Mouse (Mus musculus): ENCODE results near the gene Pi4kb. TPM values are rescaled to one million over a fixed set of nuclear protein-coding genes. Genes with fewer than 3 reads are reported as not detected.

Gene Pi4kb
- polyA plus RNA-seq, 1 experiment from 2014 or later, result 23.1 TPM

DNA sequence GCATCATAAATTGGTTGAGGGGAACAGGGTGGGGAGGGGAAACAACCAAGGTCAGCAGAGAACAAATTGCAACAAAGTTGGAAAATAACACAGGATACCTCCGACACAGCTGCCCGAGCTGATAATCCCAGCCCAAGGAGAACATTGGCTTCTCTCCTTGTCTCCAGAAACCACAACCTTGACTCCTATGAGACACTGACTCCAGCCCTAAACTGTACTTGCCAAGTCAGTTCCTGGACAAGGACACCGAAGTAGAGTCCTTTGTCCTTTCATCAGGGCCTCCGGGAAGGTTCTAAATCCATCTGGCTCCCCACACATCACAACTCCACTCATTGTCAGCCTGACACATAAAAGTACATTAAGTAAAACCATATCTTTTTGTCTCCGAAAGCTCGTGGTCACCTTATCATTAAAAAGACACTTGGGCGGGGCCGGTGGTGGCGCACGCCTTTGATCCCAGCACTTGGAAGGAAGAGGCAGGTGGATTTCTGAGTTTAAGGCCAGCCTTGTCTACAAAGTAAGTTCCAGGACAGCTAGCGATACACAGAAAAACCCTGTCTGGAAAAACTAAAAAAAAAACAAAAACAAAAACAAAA, 72.0 kb downstream of the Pi4kb start:
- H3K9ac ChIP-seq (ENCODE audit: low read length), result no peak overlapping the region
- no peaks in the 10 kb centered on the region for H3K4me1 ChIP-seq (replicated peaks; ENCODE audit: control insufficient read depth, insufficient read depth, low read length)
- no peak overlapping the region for H3K4me2 ChIP-seq (ENCODE audit: low read depth, low read length, severe bottlenecking)
- ATAC-seq (replicated peaks; ENCODE audit: low FRiP score) (no peak), DNase-seq (ENCODE audit: low spot score) (no peak)
- no peaks in the 10 kb centered on the region for H3K36me3 ChIP-seq (ENCODE audit: control insufficient read depth, insufficient read depth, low read length)
- H3K4me3 ChIP-seq (ENCODE audit: low read depth, low read length), result no peak overlapping the region
- H3K27me3 ChIP-seq (ENCODE audit: control insufficient read depth, insufficient read depth, low read length), result no peaks in the 10 kb centered on the region
- H3K27ac ChIP-seq (ENCODE audit: low read depth, low read length), result no peak overlapping the region
- no peaks in the 10 kb centered on the region for H3K9me3 ChIP-seq (ENCODE audit: control insufficient read depth, low read length)
- 91% methylated on average over 11 of the region's 11 CpGs for WGBS

DNA sequence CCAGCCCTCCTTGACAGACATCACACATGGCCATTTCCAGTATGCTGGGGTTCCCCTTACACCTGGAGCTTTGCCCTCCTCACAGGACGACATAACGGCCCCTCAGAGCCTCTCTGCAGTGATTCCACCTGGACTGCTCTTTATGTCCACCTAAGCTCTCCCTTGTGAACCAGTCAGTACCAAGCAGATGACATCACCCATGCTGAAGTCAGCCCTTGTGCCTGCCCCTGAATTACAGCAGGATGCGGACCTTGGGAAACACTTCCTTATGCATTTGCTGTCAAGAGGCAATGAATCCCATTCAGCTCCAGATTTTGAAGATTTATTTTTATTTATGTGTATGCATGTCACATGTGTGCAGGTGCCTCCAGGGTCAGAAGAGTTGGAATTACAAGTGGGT, 73.4 kb downstream of the Pi4kb start:
- Histone ChIP-seq H3K9me3 (ENCODE audit: control insufficient read depth, low read length) (no peaks in the 10 kb centered on the region), H3K4me1 (replicated peaks; ENCODE audit: control insufficient read depth, insufficient read depth, low read length) (no peaks in the 10 kb centered on the region), H3K9ac (ENCODE audit: low read length) (no peak overlapping the region), H3K4me3 (ENCODE audit: low read depth, low read length) (no peak overlapping the region), H3K4me2 (ENCODE audit: low read depth, low read length, severe bottlenecking) (no peak overlapping the region), H3K36me3 (ENCODE audit: control insufficient read depth, insufficient read depth, low read length) (no peaks in the 10 kb centered on the region), H3K27ac (ENCODE audit: low read depth, low read length) (no peak overlapping the region), H3K27me3 (ENCODE audit: control insufficient read depth, insufficient read depth, low read length) (no peaks in the 10 kb centered on the region)
- ATAC-seq (replicated peaks; ENCODE audit: low FRiP score), result no peak
- 68% methylated on average over 3 of the region's 3 CpGs for WGBS
- no peak for DNase-seq (ENCODE audit: low spot score)

DNA sequence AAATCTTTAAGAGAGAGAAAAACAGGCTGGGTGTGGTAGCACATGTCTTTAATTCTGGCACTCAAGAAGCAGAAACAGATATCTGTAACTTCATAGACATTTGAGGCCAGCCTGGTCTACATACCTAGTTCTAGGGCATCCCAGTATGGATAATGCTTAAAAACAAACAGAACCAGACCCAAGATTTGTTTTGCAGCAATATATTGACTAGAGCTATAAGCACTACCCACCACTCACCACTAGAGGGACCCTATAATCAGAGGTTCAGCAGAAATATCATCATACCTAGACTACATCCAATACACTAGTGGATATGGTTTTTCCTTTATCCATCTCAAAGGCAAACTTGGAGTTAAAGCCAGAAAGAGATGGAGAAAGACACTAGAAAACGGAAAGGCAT, 78.4 kb downstream of the Pi4kb start:
- H3K4me2 ChIP-seq (ENCODE audit: low read depth, low read length, severe bottlenecking), result no peak overlapping the region
- no peaks in the 10 kb centered on the region for H3K4me1 ChIP-seq (replicated peaks; ENCODE audit: control insufficient read depth, insufficient read depth, low read length)
- 55% methylated on average over 1 of the region's 1 CpGs for WGBS
- H3K9ac ChIP-seq (ENCODE audit: low read length), result no peak overlapping the region
- H3K4me3 ChIP-seq (ENCODE audit: low read depth, low read length), result no peak overlapping the region
- no peaks in the 10 kb centered on the region; the same call in 1 of the 2 replicates for H3K36me3 ChIP-seq (ENCODE audit: control insufficient read depth, insufficient read depth, low read length)
- H3K27ac ChIP-seq (ENCODE audit: low read depth, low read length), result no peak overlapping the region
- ATAC-seq (replicated peaks; ENCODE audit: low FRiP score) (no peak), DNase-seq (ENCODE audit: low spot score) (no peak)
- no peaks in the 10 kb centered on the region for H3K9me3 ChIP-seq (ENCODE audit: control insufficient read depth, low read length)
- no peaks in the 10 kb centered on the region for H3K27me3 ChIP-seq (ENCODE audit: control insufficient read depth, insufficient read depth, low read length)

DNA sequence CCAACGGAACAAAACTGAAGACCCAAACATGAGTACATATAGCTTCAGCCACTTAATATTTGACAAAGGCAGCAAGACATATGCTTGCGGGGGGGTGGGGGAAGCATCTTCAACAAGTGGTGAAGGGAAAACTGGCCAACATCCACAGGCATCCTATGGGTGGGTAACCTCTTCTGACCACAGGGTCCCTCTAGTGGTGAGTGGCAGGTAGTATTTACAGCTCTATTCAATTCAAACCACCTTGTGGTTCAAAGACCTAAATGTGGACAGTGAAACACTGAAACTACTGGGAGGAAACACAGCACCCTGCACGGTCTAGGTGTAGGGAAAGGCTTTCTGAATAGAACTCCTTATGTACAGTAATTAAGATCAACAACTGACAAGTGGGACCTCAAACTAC, 79.2 kb downstream of the Pi4kb start:
- DNase-seq (ENCODE audit: low spot score), result no peak
- no peak overlapping the region for H3K4me3 ChIP-seq (ENCODE audit: low read depth, low read length)
- H3K4me2 ChIP-seq (ENCODE audit: low read depth, low read length, severe bottlenecking), result no peak overlapping the region
- ATAC-seq (replicated peaks; ENCODE audit: low FRiP score), result peak; percentile 46; the same call in 1 of the 2 replicates
- no peaks in the 10 kb centered on the region; the same call in 1 of the 2 replicates for H3K36me3 ChIP-seq (ENCODE audit: control insufficient read depth, insufficient read depth, low read length)
- H3K9ac ChIP-seq (ENCODE audit: low read length), result no peak overlapping the region
- H3K27me3 ChIP-seq (ENCODE audit: control insufficient read depth, insufficient read depth, low read length), result no peaks in the 10 kb centered on the region
- H3K27ac ChIP-seq (ENCODE audit: low read depth, low read length), result no peak overlapping the region
- no peaks in the 10 kb centered on the region for H3K4me1 ChIP-seq (replicated peaks; ENCODE audit: control insufficient read depth, insufficient read depth, low read length)
- H3K9me3 ChIP-seq (ENCODE audit: control insufficient read depth, low read length), result no peaks in the 10 kb centered on the region
- 50% methylated on average over 3 of the region's 3 CpGs for WGBS

DNA sequence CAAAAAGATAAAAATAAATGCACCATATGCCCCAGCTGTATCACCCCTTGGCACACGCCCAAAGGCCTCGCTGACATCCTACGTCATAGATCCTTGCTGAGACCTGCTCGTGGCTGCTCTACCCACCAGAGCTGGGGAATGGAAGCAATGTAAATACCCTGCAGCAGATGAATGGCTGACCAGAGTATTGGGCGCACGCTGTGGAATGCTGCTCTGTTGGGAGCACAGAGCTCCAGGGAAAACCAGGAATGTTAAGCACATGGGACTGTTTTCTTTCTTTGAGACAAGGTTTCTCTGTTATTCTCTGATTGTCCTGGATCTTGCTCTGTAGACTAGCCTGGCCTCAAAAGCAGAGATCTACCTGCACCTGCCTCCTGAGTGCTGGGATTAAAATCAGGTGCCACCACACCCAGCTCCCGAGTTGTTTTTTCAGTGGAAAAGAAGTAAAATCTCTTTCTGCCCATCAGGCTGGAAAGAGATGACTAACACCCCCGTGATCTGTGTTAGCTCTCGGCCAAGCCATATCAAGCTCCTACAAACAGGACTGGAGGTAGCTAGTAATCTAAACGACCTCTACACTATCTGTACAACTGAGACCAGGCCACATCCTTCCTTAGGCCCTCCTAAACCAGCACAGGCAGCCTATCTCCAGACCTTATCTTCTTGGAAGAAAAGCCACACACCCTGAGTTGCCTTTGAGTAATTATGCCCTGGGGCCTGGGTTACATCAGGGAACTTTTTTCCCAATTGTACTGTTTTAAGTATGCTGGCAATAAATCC, 80.1 kb downstream of the Pi4kb start:
- H3K4me1 ChIP-seq (replicated peaks; ENCODE audit: control insufficient read depth, insufficient read depth, low read length), result no peaks in the 10 kb centered on the region

DNA sequence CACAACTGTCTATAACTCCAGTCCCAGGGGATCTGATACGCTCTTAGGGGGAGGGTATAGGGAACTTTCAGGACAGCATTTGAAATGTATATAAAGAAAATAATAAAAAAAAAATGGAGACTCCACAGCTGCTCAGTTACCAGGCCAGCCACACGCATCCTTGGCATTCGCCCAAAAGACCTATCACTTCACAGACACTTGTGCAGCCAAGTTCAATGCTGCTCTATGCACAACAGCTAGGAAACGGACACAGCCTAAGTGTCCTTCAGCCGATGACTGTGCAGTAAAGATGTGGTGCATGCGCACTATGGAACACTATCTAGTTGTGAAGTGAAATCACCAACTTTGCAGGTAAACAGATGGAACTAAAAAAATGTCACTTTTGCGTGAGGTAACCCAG, 81.7 kb downstream of the Pi4kb start:
- ATAC-seq (replicated peaks; ENCODE audit: low FRiP score), result no peak
- Histone ChIP-seq H3K36me3 (ENCODE audit: control insufficient read depth, insufficient read depth, low read length) (peaks cover 4% of the 10 kb centered on the region; the same call in 1 of the 2 replicates), H3K4me3 (ENCODE audit: low read depth, low read length) (no peak overlapping the region), H3K9me3 (ENCODE audit: control insufficient read depth, low read length) (no peaks in the 10 kb centered on the region), H3K4me1 (replicated peaks; ENCODE audit: control insufficient read depth, insufficient read depth, low read length) (no peaks in the 10 kb centered on the region), H3K4me2 (ENCODE audit: low read depth, low read length, severe bottlenecking) (no peak overlapping the region), H3K27ac (ENCODE audit: low read depth, low read length) (no peak overlapping the region), H3K27me3 (ENCODE audit: control insufficient read depth, insufficient read depth, low read length) (no peaks in the 10 kb centered on the region), H3K9ac (ENCODE audit: low read length) (no peak overlapping the region)
- WGBS, result 94% methylated on average over 7 of the region's 7 CpGs
- DNase-seq (ENCODE audit: low spot score), result no peak

More for the DNA sequence above, 80.1 kb downstream of the Pi4kb start:
- 58% methylated on average over 10 of the region's 10 CpGs for WGBS
- Histone ChIP-seq H3K27me3 (ENCODE audit: control insufficient read depth, insufficient read depth, low read length) (no peaks in the 10 kb centered on the region), H3K4me3 (ENCODE audit: low read depth, low read length) (no peak overlapping the region), H3K36me3 (ENCODE audit: control insufficient read depth, insufficient read depth, low read length) (peaks cover 2% of the 10 kb centered on the region; the same call in 1 of the 2 replicates), H3K4me2 (ENCODE audit: low read depth, low read length, severe bottlenecking) (no peak overlapping the region), H3K27ac (ENCODE audit: low read depth, low read length) (no peak overlapping the region), H3K9ac (ENCODE audit: low read length) (no peak overlapping the region), H3K9me3 (ENCODE audit: control insufficient read depth, low read length) (no peaks in the 10 kb centered on the region)
- ATAC-seq (replicated peaks; ENCODE audit: low FRiP score), result no peak
- no peak for DNase-seq (ENCODE audit: low spot score)

Small RNA genes within 50 kb of the gene (microRNA-seq; reads per million reads assigned to microRNA genes)
- gene Mir7013 (ENCODE audit: insufficient number of aligned reads), result not detected

Other genes starting within 250 kb of the Pi4kb start
- 5.6 and 5.7 TPM in 2 replicates for gene Cgn, start 188.2 kb upstream of the Pi4kb start, polyA plus RNA-seq (2014; fragmentation: Nextera tagmentation; extraction: Ambion mirVana)
- 26.1 and 30.2 TPM in 2 replicates for gene Pogz, start 137.2 kb upstream of the Pi4kb start, polyA plus RNA-seq (2014; fragmentation: Nextera tagmentation; extraction: Ambion mirVana)
- 319 and 365 TPM in 2 replicates for gene Psmb4, start 87.8 kb upstream of the Pi4kb start, polyA plus RNA-seq (2014; fragmentation: Nextera tagmentation; extraction: Ambion mirVana)
- gene Selenbp1, start 41.7 kb upstream of the Pi4kb start, polyA plus RNA-seq (2014; fragmentation: Nextera tagmentation; extraction: Ambion mirVana), result 5.1 and 5.8 TPM in 2 replicates
- 8.1 and 10.1 TPM in 2 replicates for gene Rfx5, start 20.7 kb upstream of the Pi4kb start, polyA plus RNA-seq (2014; fragmentation: Nextera tagmentation; extraction: Ambion mirVana)
- 43.1 and 44.2 TPM in 2 replicates for gene Zfp687, start 40.7 kb downstream of the Pi4kb start, polyA plus RNA-seq (2014; fragmentation: Nextera tagmentation; extraction: Ambion mirVana)
- 312 and 325 TPM in 2 replicates for gene Psmd4, start 67.9 kb downstream of the Pi4kb start, polyA plus RNA-seq (2014; fragmentation: Nextera tagmentation; extraction: Ambion mirVana)
- gene Pip5k1a, start 132.2 kb downstream of the Pi4kb start, polyA plus RNA-seq (2014; fragmentation: Nextera tagmentation; extraction: Ambion mirVana), result 13.4 and 13.7 TPM in 2 replicates
- 249 and 274 TPM in 2 replicates for gene Vps72, start 136.3 kb downstream of the Pi4kb start, polyA plus RNA-seq (2014; fragmentation: Nextera tagmentation; extraction: Ambion mirVana)
- gene Tmod4, start 149.7 kb downstream of the Pi4kb start, polyA plus RNA-seq (2014; fragmentation: Nextera tagmentation; extraction: Ambion mirVana), result 0.37 and 0.75 TPM in 2 replicates
- gene Scnm1, start 159.3 kb downstream of the Pi4kb start, polyA plus RNA-seq (2014; fragmentation: Nextera tagmentation; extraction: Ambion mirVana), result 77.4 and 88.0 TPM in 2 replicates
- 11.7 and 12.4 TPM in 2 replicates for gene Lysmd1, start 159.4 kb downstream of the Pi4kb start, polyA plus RNA-seq (2014; fragmentation: Nextera tagmentation; extraction: Ambion mirVana)
- gene Tnfaip8l2, start 167.6 kb downstream of the Pi4kb start, polyA plus RNA-seq (2014; fragmentation: Nextera tagmentation; extraction: Ambion mirVana), result 1.3 and 1.9 TPM in 2 replicates
- 17.6 and 19.9 TPM in 2 replicates for gene Sema6c, start 185.7 kb downstream of the Pi4kb start, polyA plus RNA-seq (2014; fragmentation: Nextera tagmentation; extraction: Ambion mirVana)
- gene Gabpb2, start 243.2 kb downstream of the Pi4kb start, polyA plus RNA-seq (2014; fragmentation: Nextera tagmentation; extraction: Ambion mirVana), result 8.9 and 10.8 TPM in 2 replicates